Mouse (Mus musculus) lung, postnatal 4 days (tissue): ENCODE measurements around the gene Ahdc1.

Experiments
- DNase-seq, 2 experiments: peaks; one replicate each; pipeline ENCODE4 v3.0.0; 2021

Ahdc1 gene

GRCm38 (mm10) chr4:133020721-133021120, 9.7 kb downstream of the Ahdc1 start:
- no peak for DNase-seq

- peak in 1 of 2 experiments; percentile 65 for DNase-seq
These were observed 10.2 kb downstream of the Ahdc1 start for GRCm38 (mm10) chr4:133021181-133021671.

GRCm38 (mm10) chr4:133022217-133022616, 11.2 kb downstream of the Ahdc1 start:
- no peak for DNase-seq

GRCm38 (mm10) chr4:133022954-133023635, 12.0 kb downstream of the Ahdc1 start:
- peak in 1 of 2 experiments; percentile 22 for DNase-seq

- DNase-seq, result no peak
These were observed 12.6 kb downstream of the Ahdc1 start for GRCm38 (mm10) chr4:133023636-133024035.

- DNase-seq, result no peak
These were observed 13.3 kb downstream of the Ahdc1 start for GRCm38 (mm10) chr4:133024404-133024803.

- DNase-seq, result peak; percentile 64 to 86
These were observed 14.1 kb downstream of the Ahdc1 start for GRCm38 (mm10) chr4:133024969-133025685.

- no peak for DNase-seq
These were observed 15.2 kb downstream of the Ahdc1 start for GRCm38 (mm10) chr4:133026272-133026671.

- no peak for DNase-seq
These were observed 15.8 kb downstream of the Ahdc1 start for GRCm38 (mm10) chr4:133026826-133027375.

GRCm38 (mm10) chr4:133027721-133028120, 16.7 kb downstream of the Ahdc1 start:
- no peak for DNase-seq

GRCm38 (mm10) chr4:133028193-133028592, 17.1 kb downstream of the Ahdc1 start:
- DNase-seq, result no peak

GRCm38 (mm10) chr4:133028875-133029274, 17.8 kb downstream of the Ahdc1 start:
- no peak for DNase-seq

- no peak for DNase-seq
These were observed 21.5 kb downstream of the Ahdc1 start for GRCm38 (mm10) chr4:133032410-133033095.

- no peak for DNase-seq
These were observed 23.4 kb downstream of the Ahdc1 start for GRCm38 (mm10) chr4:133034478-133034877.

GRCm38 (mm10) chr4:133035446-133035845, 24.4 kb downstream of the Ahdc1 start:
- DNase-seq, result no peak

GRCm38 (mm10) chr4:133035946-133036345, 24.9 kb downstream of the Ahdc1 start:
- DNase-seq, result no peak

- DNase-seq, result no peak
These were observed 26.2 kb downstream of the Ahdc1 start for GRCm38 (mm10) chr4:133037293-133037692.

- DNase-seq, result no peak
These were observed 26.7 kb downstream of the Ahdc1 start for GRCm38 (mm10) chr4:133037798-133038197.

- DNase-seq, result peak; percentile 75 to 87
These were observed 27.6 kb downstream of the Ahdc1 start for GRCm38 (mm10) chr4:133038521-133039115.

GRCm38 (mm10) chr4:133039116-133039819, 28.2 kb downstream of the Ahdc1 start:
- DNase-seq, result peak; percentile 65 to 77

GRCm38 (mm10) chr4:133039832-133040231, 28.8 kb downstream of the Ahdc1 start:
- DNase-seq, result no peak

GRCm38 (mm10) chr4:133040241-133040904, 29.3 kb downstream of the Ahdc1 start:
- DNase-seq, result no peak
